Mouse (Mus musculus) hematopoietic stem cell, adult 5-6 weeks (primary cell): Measurements from ENCODE around the gene Ifi211. TPM values are rescaled to one million over a fixed set of nuclear protein-coding genes. Genes with fewer than 3 reads are reported as not detected.
"Not testable (repeated sequence)": the region's sequence is repeated elsewhere in the genome, so short reads cannot be mapped to it uniquely, and the experiment has no call there.

Experiments used
- ATAC-seq, 2 experiments: fragments of 125-278 bp in 1 of 2; replicated peaks in 1 of 2; 2 replicates each; pipeline ENCODE4 v1.8.0; 2016 to 2017; ENCODE audit warnings: inconsistent platforms in 2 of 2, mild to moderate bottlenecking in 2 of 2, moderate number of reproducible peaks in 2 of 2, low read depth in 1 of 2, moderate TSS enrichment in 1 of 2; ENCODE audit not compliant: low FRiP score in 2 of 2, poor library complexity in 2 of 2, severe bottlenecking in 2 of 2, insufficient read depth in 1 of 2, low TSS enrichment in 1 of 2
- total RNA-seq: library from RNA; stranded (forward); fragments of 172-1452, 232-1000 nt; gene quantifications from 2 replicates; pipeline ENCODE4 v1.2.3, GENCODE M21; 2017

The Ifi211 gene
- total RNA-seq, 1 experiment from 2014 or later = not detected

DNA sequence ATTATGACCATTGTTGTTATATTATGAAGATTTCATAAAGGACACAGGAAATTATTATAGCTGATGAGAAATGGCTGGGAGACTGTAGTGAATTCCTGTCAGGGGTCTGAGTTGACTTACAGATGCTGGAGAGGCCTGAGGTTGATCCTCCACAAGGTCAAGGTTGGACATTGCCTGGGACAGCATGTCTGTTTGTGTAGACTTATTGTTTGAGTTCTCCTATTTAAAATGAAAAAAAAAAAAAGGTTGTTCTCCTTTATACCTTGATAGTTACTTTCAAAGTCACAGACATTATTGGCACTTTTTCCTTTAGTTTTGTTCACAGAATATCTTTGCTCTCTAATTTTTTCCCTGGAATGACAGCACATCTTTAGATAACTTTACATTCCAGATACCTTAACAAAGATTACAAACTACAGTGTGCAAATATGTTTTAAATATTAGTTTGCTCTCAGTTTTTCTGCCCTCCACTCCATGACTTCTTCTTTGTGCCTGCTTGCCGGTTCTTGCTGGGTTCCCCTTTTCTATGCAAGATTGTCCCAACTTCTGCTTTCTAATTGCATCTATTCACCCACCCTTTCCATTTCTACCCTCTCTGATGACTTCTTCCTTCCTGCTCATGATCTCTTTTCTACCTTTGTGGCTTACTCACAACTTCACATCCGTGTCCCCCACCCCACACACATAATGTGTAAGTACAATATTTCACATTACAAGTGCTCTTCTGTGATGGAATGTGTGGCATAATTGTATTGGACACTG lies 25.6 kb downstream of the Ifi211 start:
- peak; percentile 98 to 99 for ATAC-seq

DNA sequence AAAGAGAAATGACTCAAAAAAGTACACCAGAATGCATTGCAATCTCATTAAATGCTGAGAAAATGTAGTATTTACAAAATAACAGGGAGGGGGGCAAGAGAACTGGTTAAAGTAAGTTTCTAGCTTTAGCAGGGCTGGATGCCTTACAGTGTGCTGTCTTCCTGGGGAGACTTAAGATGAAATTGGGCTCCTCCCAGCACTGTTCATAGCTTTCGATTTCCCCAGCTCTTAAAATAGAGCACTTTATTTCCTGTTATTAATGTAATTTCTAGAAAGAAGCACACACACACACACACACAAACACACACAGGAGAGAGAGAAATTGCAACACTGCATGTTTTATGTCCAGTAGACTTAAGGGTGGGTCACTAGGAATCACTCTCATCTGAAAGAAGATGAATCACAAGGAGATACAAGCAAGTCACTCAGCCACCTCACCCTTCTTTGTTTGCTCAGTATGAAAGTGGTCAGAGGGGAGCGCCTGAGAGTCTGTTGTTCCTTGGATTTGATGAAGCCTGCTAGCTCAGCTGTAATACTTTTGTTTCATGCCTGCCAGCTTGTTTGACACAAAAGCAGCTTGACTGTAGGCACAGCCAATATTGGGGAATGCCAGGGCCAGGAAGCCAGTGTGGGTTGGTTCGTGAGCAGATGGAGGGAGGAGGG lies 32.7 kb downstream of the Ifi211 start:
- ATAC-seq = peak; percentile 41 to 58

DNA sequence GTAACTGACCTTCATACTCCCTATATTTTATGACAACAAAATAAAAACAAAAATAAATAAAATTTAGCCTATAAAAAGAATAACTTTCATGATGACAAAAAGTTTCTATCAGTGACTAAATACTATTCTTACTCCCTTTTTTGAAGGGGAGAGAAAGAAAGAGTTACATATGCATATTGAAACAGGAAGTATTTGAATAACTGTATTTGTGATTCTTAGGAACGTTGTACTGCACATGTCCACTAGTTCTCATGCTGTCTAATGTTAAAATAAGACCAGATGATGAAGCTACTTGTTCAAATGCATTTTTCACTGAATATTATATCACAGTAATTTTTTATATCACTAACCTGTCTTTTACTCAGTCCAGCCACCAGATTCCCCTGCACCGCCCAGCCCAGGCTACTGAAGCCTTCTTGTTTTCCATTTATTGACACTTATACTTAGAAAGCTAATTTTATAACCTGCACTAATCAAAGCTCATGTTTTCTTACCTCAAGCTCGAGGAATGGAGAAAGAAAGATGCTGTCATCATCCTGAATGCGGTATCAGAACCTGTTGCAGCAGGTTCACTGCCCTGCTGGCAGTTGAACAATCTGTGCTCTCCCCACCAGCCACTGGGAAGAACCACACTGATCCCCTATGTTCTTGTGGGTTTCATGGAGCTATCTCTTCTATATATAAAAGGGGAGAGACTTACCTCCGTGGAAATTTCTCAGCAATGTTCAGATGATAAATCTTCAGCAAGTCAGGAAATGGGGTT lies 33.4 kb downstream of the Ifi211 start:
- ATAC-seq = peak; percentile 46 to 57; a peak in 2 of 4 replicates

DNA sequence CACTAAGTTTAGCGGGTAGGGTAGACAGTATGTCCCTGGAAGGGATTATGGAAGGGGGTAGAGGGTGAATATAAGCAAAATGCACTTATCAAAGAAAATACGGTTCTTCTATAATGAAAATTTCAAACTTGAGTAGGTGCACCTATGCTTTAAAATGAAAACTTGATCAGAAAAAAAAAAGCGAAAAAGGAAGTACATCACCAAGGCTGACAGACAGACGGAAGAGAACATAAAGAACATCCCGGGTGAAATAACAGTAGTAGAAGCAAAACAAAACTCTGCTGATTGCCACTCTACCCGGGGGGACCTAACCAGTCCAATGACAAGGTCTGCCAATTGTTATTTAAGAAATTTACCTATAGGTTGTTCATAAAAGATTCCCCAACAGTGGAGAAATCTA lies 34.6 kb downstream of the Ifi211 start:
- not testable (repeated sequence) for ATAC-seq

DNA sequence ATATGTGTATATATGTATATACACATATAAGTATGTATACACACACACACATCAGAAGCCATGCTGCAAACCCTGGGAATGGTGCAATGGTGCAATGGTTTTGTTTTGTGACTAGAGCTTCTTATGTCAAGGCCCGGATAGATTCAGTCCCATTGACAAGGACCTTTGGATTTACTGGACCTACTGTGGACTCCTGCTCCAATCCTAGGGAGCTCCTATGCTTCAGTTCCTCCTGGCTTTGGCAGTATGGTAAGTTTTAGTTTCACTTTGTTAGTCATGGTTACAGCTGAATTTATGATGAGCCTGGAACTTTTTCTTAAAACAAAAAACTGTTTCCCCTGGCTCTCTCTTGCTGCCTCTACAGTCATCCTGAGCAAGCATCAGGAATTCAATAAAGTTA lies 35.7 kb downstream of the Ifi211 start:
- not testable (repeated sequence) for ATAC-seq

DNA sequence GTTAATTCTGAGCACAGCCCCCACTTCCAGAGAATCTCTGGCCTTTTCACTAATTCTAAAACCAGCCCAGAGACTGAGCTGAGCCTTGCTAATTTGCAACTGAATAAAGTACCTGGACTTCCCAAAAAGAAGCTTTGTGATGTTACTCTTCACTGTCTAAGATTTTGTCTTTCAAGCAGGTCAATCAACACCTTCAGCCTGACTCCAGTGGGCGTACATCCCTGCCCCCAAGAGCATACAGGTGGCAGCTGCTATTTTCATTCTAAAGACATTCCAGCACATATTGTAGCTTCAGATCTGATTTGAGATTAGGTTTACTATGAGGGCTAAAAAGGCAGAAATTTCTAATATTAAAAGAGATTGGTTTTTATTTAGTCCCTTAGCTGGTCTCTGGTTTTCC lies 44.3 kb downstream of the Ifi211 start:
- not testable (repeated sequence) for ATAC-seq

DNA sequence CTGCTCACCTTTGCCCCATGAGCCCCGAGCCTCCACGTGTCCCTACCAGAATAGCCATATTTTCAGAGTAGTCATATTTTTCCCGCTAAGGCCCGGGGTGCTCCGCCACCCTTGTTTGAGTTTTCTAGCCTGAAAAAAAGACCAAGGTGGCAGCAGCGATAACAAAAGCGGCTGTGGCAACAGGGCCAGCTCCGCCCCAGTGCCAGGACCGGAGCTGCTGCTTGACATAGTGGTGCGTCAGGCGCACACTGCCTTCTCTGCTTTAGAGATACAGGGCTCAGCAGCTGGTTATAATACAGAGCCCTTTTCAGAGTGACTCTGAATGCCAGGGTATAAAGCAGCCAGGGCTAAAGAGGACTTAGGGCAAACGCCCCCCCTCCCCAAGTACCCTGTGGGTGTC lies 46.3 kb downstream of the Ifi211 start:
- ATAC-seq = no peak

DNA sequence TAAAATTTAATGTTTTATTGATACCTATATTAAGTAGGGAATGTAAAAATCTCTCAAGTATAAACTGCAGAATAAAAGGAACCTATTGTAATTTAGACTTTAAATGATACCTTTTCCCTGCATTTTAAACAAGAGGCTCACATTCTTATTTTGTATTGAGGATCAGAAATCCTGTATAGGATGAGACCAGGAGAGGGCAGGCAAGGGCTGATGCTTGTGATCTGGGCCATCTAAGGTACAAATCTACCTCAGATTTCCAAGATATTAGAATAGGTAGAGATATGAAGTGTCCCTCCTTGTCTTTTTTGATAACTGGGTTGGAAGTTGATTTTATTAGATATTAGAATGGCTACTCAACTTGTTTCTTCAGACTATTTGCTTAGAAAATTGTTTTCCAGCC lies 59.1 kb downstream of the Ifi211 start:
- ATAC-seq = peak in 1 of 2 experiments; percentile 51; a peak in 1 of 4 replicates

DNA sequence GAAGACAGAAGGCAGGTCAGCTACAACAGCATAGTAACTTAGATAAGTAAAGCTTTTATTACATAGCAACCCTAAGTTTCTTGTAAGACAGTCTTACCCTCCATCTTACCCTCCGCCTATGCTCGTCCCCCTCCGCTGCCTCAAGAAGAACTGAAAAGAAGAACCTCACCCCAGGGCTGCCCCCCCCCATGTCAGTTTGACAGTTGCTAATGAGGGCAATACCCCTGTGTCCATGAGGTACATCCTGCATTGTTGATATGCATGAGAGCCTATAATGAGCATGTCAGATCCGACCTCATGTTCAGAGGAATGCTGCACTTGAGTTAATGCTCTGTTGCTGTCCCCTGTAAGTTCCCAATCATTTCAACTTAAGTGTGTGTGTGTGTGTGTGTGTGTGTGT lies 60.0 kb downstream of the Ifi211 start:
- ATAC-seq = not testable (repeated sequence)

Other genes starting within 250 kb of the Ifi211 start
- 1.5 TPM in 1 of 2 replicates, not detected in the other for gene Ifi208, start 239.4 kb downstream of the Ifi211 start, total RNA-seq
- gene Ifi207, start 171.3 kb downstream of the Ifi211 start, total RNA-seq = 0.25 and 0.75 TPM in 2 replicates
- gene Ifi204, start 146.1 kb downstream of the Ifi211 start, total RNA-seq = 1.5 and 13.1 TPM in 2 replicates
- 280 and 342 TPM in 2 replicates for gene Mndal, start 29.4 kb upstream of the Ifi211 start, total RNA-seq
- 158 and 228 TPM in 2 replicates for gene Ifi203, start 29.6 kb upstream of the Ifi211 start, total RNA-seq
- gene Ifi202b, start 69.7 kb upstream of the Ifi211 start, total RNA-seq = not detected in 2 replicates
- gene Ifi205, start 118.8 kb upstream of the Ifi211 start, total RNA-seq = 2.1 and 4.3 TPM in 2 replicates
- 0.13 TPM in 1 of 2 replicates, not detected in the other for gene Olfr433, start 127.7 kb upstream of the Ifi211 start, total RNA-seq
- not detected in 2 replicates for gene Olfr432, start 136.2 kb upstream of the Ifi211 start, total RNA-seq
- gene Olfr430, start 153.6 kb upstream of the Ifi211 start, total RNA-seq = not detected in 2 replicates
- not detected in 2 replicates for gene Olfr429, start 171.3 kb upstream of the Ifi211 start, total RNA-seq
- not detected in 2 replicates for gene Olfr427, start 183.8 kb upstream of the Ifi211 start, total RNA-seq
- gene Olfr231, start 208.1 kb upstream of the Ifi211 start, total RNA-seq = not detected in 2 replicates
- gene Olfr424, start 218.5 kb upstream of the Ifi211 start, total RNA-seq = not detected in 2 replicates
- not detected in 2 replicates for gene Olfr420, start 242.6 kb upstream of the Ifi211 start, total RNA-seq